Mouse (Mus musculus) B cell, adult 62 days (primary cell): ENCODE results near the gene R3hcc1l. TPM values are rescaled to one million over a fixed set of nuclear protein-coding genes. Genes with fewer than 3 reads are reported as not detected.

Source experiments
- total RNA-seq: library from RNA; stranded (reverse); gene quantifications from 4 replicates; pipeline ENCODE4 v1.2.4, GENCODE M21; 2023

The R3hcc1l gene
- total RNA-seq, result 40.0 to 46.2 TPM (median 41.8 TPM) in 4 replicates

DNA sequence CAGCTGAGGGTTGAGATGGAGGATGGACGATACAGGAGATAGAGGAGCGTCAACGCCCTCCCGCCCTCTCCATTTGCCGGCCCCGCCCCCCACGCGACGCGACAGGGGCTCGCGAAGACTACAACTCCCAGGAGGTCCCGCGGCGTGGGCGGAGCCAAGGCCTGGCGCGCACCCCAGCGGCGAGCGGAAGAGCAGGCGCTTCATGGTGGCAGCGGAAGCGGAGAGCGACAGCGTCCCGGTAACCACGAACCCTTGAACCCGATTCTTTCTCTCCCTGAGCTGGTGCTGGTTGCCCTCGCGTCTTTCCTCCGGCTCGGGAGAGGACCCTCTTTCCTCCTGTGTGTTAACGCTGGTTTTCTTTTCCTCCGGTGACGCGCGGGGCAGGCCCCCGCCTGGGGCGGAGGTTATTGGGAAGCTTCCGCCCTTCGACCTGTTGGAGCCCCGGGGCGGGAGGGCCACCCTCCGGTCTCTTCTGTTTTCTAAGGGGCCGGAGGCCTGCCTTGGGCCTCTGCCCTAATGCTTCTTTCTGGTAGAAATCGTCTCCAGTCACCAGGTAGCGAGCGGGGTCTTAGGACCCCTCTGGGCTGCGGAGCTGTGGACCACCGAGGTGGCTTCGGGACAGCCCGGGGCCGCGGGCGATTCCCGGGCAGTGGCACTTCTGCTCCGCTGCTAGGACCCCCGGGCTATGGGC, at the start of gene R3hcc1l:
Gene R3hcc1l (plus strand): TSS at position 140 of the 691 bp plus-strand sequence.

GRCm38 (mm10) chr19:42612654-42613053, 94.1 kb downstream of the R3hcc1l start, which contains the start of gene Loxl4:
Loxl4 (minus strand) TSS chr19:42612813.

Other genes with a start within 250 kb of the R3hcc1l start
- not detected in 4 replicates for gene Crtac1, start 87.0 kb upstream of the R3hcc1l start, total RNA-seq
- gene Loxl4, start 94.1 kb downstream of the R3hcc1l start, total RNA-seq, result not detected in 4 replicates
- gene Pyroxd2, start 234.0 kb downstream of the R3hcc1l start, total RNA-seq, result 1.8 to 2.5 TPM (median 1.9 TPM) in 4 replicates